Mouse (Mus musculus) midbrain, embryonic 15.5 days (tissue): ENCODE results near the gene Gm3005. TPM values are rescaled to one million over a fixed set of nuclear protein-coding genes. Genes with fewer than 3 reads are reported as not detected.
"Not testable (repeated sequence)": the region's sequence is repeated elsewhere in the genome, so short reads cannot be mapped to it uniquely, and the experiment has no call there.

Source experiments
- ATAC-seq: fragments of 200-750 bp; cut with Nextera tagmentation; replicated peaks from 2 replicates; pipeline ENCODE4 v1.8.0; 2017; ENCODE audit warnings: moderate TSS enrichment
- H3K27ac ChIP-seq: fragments of 300-500 bp; sonication (generic); 2 replicates; pipeline ENCODE4 v1.5.1; 2015; ENCODE audit warnings: mild to moderate bottlenecking, inconsistent platforms
- H3K27me3 ChIP-seq: fragments of 300-500 bp; sonication (generic); replicated peaks from 2 replicates; pipeline ENCODE4 v1.6.1; 2015; ENCODE audit warnings: inconsistent platforms
- H3K36me3 ChIP-seq: fragments of 300-500 bp; sonication (generic); replicated peaks from 2 replicates; pipeline ENCODE4 v1.6.1; 2015; ENCODE audit warnings: inconsistent platforms
- H3K4me1 ChIP-seq: fragments of 300-500 bp; sonication (generic); 2 replicates; pipeline ENCODE4 v1.6.1; 2015; ENCODE audit warnings: inconsistent platforms
- H3K4me2 ChIP-seq: fragments of 300-500 bp; sonication (generic); 2 replicates; pipeline ENCODE4 v1.6.1; 2015; ENCODE audit warnings: inconsistent platforms, mild to moderate bottlenecking, moderate library complexity
- H3K4me3 ChIP-seq: fragments of 300-500 bp; sonication (generic); 2 replicates; pipeline ENCODE4 v1.5.1; 2015; ENCODE audit warnings: mild to moderate bottlenecking, inconsistent platforms
- H3K9ac ChIP-seq: fragments of 300-500 bp; sonication (generic); 2 replicates; pipeline ENCODE4 v1.6.1; 2015; ENCODE audit warnings: mild to moderate bottlenecking, inconsistent platforms
- H3K9me3 ChIP-seq: fragments of 300-500 bp; sonication (generic); 2 replicates; pipeline ENCODE4 v1.6.1; 2016; ENCODE audit warnings: inconsistent platforms
- WGBS: fragments of 180-500 bp; shearing (Covaris S2); methylation state at CpG from one replicate; pipeline ENCODE4 v1.1.7; 2015; ENCODE audit warnings: mixed read lengths; 5-methylcytosine and 5-hydroxymethylcytosine counted together
- polyA plus RNA-seq: library from polyadenylated mRNA; unstranded; fragments of >200 nt; fragmentation: Nextera tagmentation; extraction: Ambion mirVana; gene quantifications from 2 replicates; pipeline ENCODE4 v1.2.1, GENCODE M21; 2015

Gm3005 gene
- 8.5 and 9.4 TPM in 2 replicates for polyA plus RNA-seq

- no CpG with 5 or more reads among the region's 2 CpGs for WGBS
- H3K27ac ChIP-seq, H3K4me3 ChIP-seq, H3K4me2 ChIP-seq, H3K27me3 ChIP-seq, H3K36me3 ChIP-seq, ATAC-seq, H3K9me3 ChIP-seq, H3K4me1 ChIP-seq, H3K9ac ChIP-seq: not testable (repeated sequence)
These were observed at the start of gene Gm3005 for GRCm38 (mm10) chr14:3427803-3428202. Gene Gm3005, plus strand, starts transcription at chr14:3428103.

GRCm38 (mm10) chr14:3394793-3395192 is 33.1 kb upstream of the Gm3005 start, which contains the start of gene Gm10413:
Gene Gm10413, plus strand, starts transcription at chr14:3395093.
- WGBS, result no CpG with 5 or more reads among the region's 2 CpGs
- ATAC-seq, H3K9ac ChIP-seq, H3K36me3 ChIP-seq, H3K27ac ChIP-seq, H3K27me3 ChIP-seq, H3K4me2 ChIP-seq, H3K4me1 ChIP-seq, H3K4me3 ChIP-seq, H3K9me3 ChIP-seq: not testable (repeated sequence)

- not testable (repeated sequence) for H3K4me3 ChIP-seq, H3K4me1 ChIP-seq, H3K27me3 ChIP-seq, H3K27ac ChIP-seq, H3K9me3 ChIP-seq, H3K9ac ChIP-seq, H3K36me3 ChIP-seq, H3K4me2 ChIP-seq, ATAC-seq
- WGBS, result no CpG with 5 or more reads among the region's 32 CpGs
These were observed 15.6 kb upstream of the Gm3005 start, which contains the start of gene Gm10409 for GRCm38 (mm10) chr14:3412314-3412713. Gene Gm10409, plus strand, starts transcription at chr14:3412614.

- WGBS, result no CpG with 5 or more reads among the region's 3 CpGs
- H3K4me1 ChIP-seq, H3K9ac ChIP-seq, H3K36me3 ChIP-seq, H3K4me2 ChIP-seq, H3K4me3 ChIP-seq, H3K27ac ChIP-seq, H3K27me3 ChIP-seq, ATAC-seq, H3K9me3 ChIP-seq: not testable (repeated sequence)
These were observed 21.2 kb downstream of the Gm3005 start, which contains the start of gene Gm10408 for GRCm38 (mm10) chr14:3449079-3449478. Gene Gm10408, plus strand, starts transcription at chr14:3449379.

DNA sequence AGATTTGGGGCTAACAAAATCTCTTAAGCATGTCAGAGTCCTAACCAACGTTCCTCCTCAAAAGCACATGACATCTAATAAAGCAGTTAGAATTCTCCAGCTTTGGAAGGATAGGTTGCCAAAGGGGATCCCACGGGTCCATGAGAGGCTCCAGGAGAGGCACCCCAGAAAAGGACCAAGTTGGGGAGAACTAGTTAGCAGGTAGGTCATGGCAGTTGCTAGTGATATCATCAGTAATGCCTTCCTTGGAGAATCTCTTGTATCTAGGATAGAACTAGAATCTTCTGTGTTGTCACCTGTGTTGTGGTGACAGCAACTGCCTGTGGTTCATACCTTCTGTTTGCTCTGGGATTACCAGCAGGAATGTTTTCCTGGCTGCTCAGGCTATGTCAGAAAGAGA is 206.3 kb downstream of the Gm3005 start, which contains the start of gene Gm3012:
Gene Gm3012 (plus strand): TSS at position 301 of the 400 bp plus-strand sequence.
- H3K36me3 ChIP-seq, H3K4me3 ChIP-seq, H3K9ac ChIP-seq, H3K27ac ChIP-seq, H3K4me2 ChIP-seq, H3K27me3 ChIP-seq, H3K4me1 ChIP-seq, ATAC-seq, H3K9me3 ChIP-seq: not testable (repeated sequence)
- no CpG with 5 or more reads among the region's 2 CpGs for WGBS

Other genes starting within 250 kb of the Gm3005 start
- 0.41 TPM in 1 of 2 replicates, not detected in the other for gene Gm5795, start 239.8 kb upstream of the Gm3005 start, polyA plus RNA-seq
- gene D830030K20Rik, start 219.6 kb upstream of the Gm3005 start, polyA plus RNA-seq, result 33.9 and 35.4 TPM in 2 replicates
- 0.19 TPM in 1 of 2 replicates, not detected in the other for gene Gm2956, start 95.5 kb upstream of the Gm3005 start, polyA plus RNA-seq
- not detected in 2 replicates for gene Gm10413, start 33.0 kb upstream of the Gm3005 start, polyA plus RNA-seq
- gene Gm10409, start 15.5 kb upstream of the Gm3005 start, polyA plus RNA-seq, result 17.4 and 20.3 TPM in 2 replicates
- gene Gm10408, start 21.3 kb downstream of the Gm3005 start, polyA plus RNA-seq, result not detected in 2 replicates
- not detected in 2 replicates for gene Gm3012, start 206.4 kb downstream of the Gm3005 start, polyA plus RNA-seq
- 17.4 and 20.3 TPM in 2 replicates for gene Gm3020, start 223.9 kb downstream of the Gm3005 start, polyA plus RNA-seq